Mouse (Mus musculus) lung, embryonic 14.5 days (tissue): ENCODE results near the gene Gpatch2. TPM values are rescaled to one million over a fixed set of nuclear protein-coding genes. Genes with fewer than 3 reads are reported as not detected.

ENCODE experiments used
- ATAC-seq: fragments of 200-750 bp; cut with Nextera tagmentation; 2 replicates; pipeline ENCODE4 v1.8.0; 2017; ENCODE audit warnings: mild to moderate bottlenecking, moderate TSS enrichment, moderate library complexity; ENCODE audit not compliant: insufficient read depth
- DNase-seq: peaks from one replicate; pipeline ENCODE4 v3.0.0-alpha.2; 2015
- H3K27ac ChIP-seq: fragments of 300-500 bp; sonication (generic); 2 replicates; pipeline ENCODE4 v1.5.1; 2014; ENCODE audit warnings: low read depth, mild to moderate bottlenecking, moderate library complexity
- H3K27me3 ChIP-seq: fragments of 300-500 bp; sonication (generic); 2 replicates; pipeline ENCODE4 v1.6.1; 2014; ENCODE audit warnings: low read length, control low read depth; ENCODE audit not compliant: insufficient read depth
- H3K36me3 ChIP-seq: fragments of 300-500 bp; sonication (generic); 2 replicates; pipeline ENCODE4 v1.6.1; 2014; ENCODE audit warnings: control low read depth; ENCODE audit not compliant: insufficient read depth
- H3K4me1 ChIP-seq: fragments of 300-500 bp; sonication (generic); 2 replicates; pipeline ENCODE4 v1.6.1; 2014; ENCODE audit warnings: antibody characterized with exemption, control low read depth; ENCODE audit not compliant: insufficient read depth
- H3K4me2 ChIP-seq: fragments of 300-500 bp; sonication (generic); 2 replicates; pipeline ENCODE4 v1.6.1; 2014; ENCODE audit warnings: mild to moderate bottlenecking
- H3K4me3 ChIP-seq: fragments of 300-500 bp; sonication (generic); 2 replicates; pipeline ENCODE4 v1.5.1; 2014; ENCODE audit warnings: low read depth, low read length
- H3K9ac ChIP-seq: fragments of 300-500 bp; sonication (generic); 2 replicates; pipeline ENCODE4 v1.6.1; 2014
- H3K9me3 ChIP-seq: fragments of 300-500 bp; sonication (generic); 2 replicates; pipeline ENCODE4 v1.6.1; 2016; ENCODE audit warnings: low read depth, low read length, control low read depth
- CTCF ChIP-seq: IDR thresholded peaks from 2 replicates; pipeline ENCODE4 v1.5.1; 2016; ENCODE audit warnings: antibody characterized with exemption, low read depth
- WGBS: fragments of 180-500 bp; shearing (Covaris S2); extraction: QIAGEN DNeasy Blood & Tissue Kit; methylation state at CpG from one replicate; pipeline ENCODE4 v1.1.7; 2014; 5-methylcytosine and 5-hydroxymethylcytosine counted together
- polyA plus RNA-seq: library from polyadenylated mRNA; unstranded; fragments of >200 nt; fragmentation: Nextera tagmentation; extraction: Ambion mirVana; gene quantifications from 2 replicates; pipeline ENCODE4 v1.2.1, GENCODE M21; 2014

Gpatch2 gene
- polyA plus RNA-seq, 1 experiment from 2014 or later, result 20.2 TPM

DNA sequence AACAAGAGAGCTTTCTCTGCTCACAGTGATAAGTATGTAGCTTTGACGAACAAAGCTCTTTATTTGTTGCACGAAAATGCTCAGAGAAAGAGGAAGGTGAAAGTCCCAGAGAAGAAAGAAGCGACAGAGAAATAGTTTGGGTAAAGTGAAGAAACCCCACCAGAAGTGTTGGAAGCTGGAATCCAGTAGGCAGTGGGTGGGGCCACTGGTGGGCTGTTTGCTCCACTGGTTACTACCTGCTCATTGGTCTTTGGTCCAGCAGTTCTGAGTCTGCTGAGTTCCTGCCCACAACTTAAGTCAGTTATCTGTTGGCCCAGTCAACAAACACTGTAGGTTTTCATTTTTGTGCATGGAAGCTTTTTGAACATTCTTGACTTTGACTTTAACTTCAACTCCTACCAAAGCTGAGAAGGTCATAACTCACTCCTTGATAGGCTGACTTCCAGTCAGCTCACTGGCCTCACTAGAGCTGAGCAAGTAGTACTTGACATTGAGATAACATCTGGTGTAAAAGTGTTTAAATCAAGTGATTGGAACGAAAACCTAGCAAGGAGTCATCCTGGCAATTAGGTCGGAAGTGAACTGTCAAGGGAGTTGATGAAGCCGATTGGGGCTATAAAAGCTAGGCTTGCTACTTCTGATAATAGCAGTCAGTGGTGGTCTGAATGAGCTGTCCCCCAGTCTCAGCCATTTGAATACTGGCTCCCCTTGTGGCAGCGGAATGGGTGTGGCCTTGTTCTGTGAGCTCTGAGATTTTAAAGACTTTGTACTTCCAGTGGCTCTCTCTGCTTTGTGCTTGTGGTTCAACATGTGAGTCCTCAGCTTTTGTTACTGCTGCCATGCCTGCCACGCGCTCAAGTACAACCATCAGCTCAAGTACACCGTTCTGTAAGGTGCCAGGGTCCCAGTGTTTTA lies 76.4 kb downstream of the Gpatch2 start:
- no peak for ATAC-seq
- Histone ChIP-seq H3K9me3 (no peaks in the 10 kb centered on the region), H3K4me1 (no peaks in the 10 kb centered on the region), H3K36me3 (no peaks in the 10 kb centered on the region), H3K4me3 (no peak overlapping the region), H3K27me3 (no peaks in the 10 kb centered on the region), H3K4me2 (no peak overlapping the region), H3K27ac (no peak overlapping the region), H3K9ac (no peak overlapping the region)
- WGBS, result 77% methylated on average over 10 of the region's 10 CpGs
- TF ChIP-seq CTCF, result no peak
- no peak for DNase-seq

DNA sequence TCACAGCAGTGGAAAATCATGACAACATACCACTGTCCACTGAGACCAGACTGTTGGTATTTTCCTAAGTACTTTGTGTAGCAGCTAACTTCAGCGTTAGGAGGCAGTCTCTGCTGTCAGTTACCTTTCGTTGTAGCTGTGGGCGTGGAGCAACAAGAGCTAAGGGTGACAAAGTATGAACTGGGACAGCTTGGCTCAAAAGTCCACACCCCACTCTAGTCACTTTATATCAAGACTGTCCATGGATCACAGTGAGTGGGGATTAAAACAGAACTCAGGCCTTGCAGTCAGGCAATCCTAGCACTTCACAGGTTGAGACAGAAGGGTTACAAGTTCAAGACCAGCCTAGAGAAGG lies 77.1 kb downstream of the Gpatch2 start:
- Histone ChIP-seq H3K36me3 (no peaks in the 10 kb centered on the region), H3K4me1 (no peaks in the 10 kb centered on the region), H3K4me3 (no peak overlapping the region), H3K9me3 (no peaks in the 10 kb centered on the region), H3K27me3 (no peaks in the 10 kb centered on the region), H3K4me2 (no peak overlapping the region), H3K9ac (no peak overlapping the region), H3K27ac (no peak overlapping the region)
- DNase-seq, result no peak
- no peak for ATAC-seq
- 88% methylated on average over 3 of the region's 3 CpGs for WGBS
- TF ChIP-seq CTCF, result no peak

DNA sequence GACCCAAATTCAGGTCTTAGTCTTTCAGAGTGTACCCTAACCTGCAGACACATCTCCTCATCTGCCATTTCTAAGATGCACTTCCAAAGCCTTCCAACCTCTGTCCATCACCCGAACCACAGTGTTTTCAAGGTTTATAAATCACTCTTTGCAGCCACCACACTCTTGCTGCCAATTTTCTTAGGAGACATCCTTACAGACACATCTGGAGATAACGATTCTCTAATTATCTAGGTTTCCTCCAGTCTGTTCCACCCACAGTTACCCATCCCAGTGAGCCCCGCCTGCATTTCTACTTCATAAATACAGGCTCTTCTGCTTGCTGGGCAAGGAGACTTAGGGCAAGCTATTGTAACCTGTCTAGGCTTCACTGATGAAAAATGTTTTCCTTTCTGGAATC lies 77.9 kb downstream of the Gpatch2 start:
- ATAC-seq, result no peak
- H3K9me3 ChIP-seq, result no peaks in the 10 kb centered on the region

DNA sequence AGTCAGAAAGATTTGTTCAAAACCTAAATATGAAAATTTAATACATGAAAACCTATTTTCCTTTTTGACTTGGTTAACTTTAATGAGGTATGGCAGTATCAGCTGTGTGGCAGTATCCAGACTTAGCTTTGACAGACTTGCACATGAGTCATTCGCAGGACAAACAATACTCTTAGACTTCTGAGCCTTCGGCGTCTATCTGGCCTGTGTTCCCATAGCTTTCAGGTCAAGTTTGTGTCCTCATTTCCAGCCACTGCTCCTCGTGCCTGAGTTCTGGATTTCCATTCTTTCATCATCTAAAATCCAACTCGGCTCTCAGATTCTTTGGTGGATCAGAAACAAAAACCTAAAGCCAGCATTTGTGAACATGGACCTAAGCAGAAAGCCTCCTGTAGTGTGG lies 79.2 kb downstream of the Gpatch2 start:
- WGBS, result 78% methylated on average over 5 of the region's 5 CpGs
- H3K9me3 ChIP-seq, result no peaks in the 10 kb centered on the region
- DNase-seq (no peak), ATAC-seq (no peak)
- no peaks in the 10 kb centered on the region for H3K36me3 ChIP-seq
- no peak overlapping the region for H3K4me3 ChIP-seq
- no peak overlapping the region for H3K4me2 ChIP-seq
- H3K27ac ChIP-seq, result no peak overlapping the region
- no peak for TF ChIP-seq CTCF
- H3K9ac ChIP-seq, result no peak overlapping the region
- H3K4me1 ChIP-seq, result no peaks in the 10 kb centered on the region
- H3K27me3 ChIP-seq, result no peaks in the 10 kb centered on the region

More for the DNA sequence above, 77.9 kb downstream of the Gpatch2 start:
- Histone ChIP-seq H3K27ac (no peak overlapping the region), H3K4me3 (no peak overlapping the region), H3K36me3 (no peaks in the 10 kb centered on the region), H3K4me2 (no peak overlapping the region), H3K9ac (no peak overlapping the region), H3K4me1 (no peaks in the 10 kb centered on the region), H3K27me3 (no peaks in the 10 kb centered on the region)
- WGBS, result 75% methylated on average over 3 of the region's 3 CpGs
- no peak for DNase-seq
- TF ChIP-seq CTCF, result no peak

DNA sequence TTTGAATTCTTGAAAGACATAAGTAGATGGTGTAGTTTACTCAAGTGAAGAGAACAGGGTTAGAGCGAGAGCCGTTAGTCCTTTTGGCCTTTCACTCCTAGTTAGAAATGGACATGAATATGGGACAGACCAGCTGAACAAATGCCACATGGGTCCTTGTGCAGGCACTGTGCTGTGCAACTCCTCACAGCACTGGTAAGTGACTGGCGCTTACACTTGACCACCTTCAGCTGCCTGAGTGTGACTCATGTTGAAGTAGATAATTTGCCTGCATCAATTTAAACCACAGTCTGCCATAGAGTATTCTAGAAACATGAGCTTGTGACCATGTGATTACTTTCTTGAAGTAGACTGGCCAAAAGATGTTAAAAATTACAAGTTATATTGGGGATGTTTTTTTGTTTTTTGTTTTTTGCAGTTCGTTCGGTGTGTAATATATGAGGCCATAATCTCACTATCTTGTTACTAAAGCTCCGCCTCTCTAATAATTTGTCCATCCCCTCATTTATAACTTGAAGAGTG lies 79.8 kb downstream of the Gpatch2 start:
- DNase-seq (no peak), ATAC-seq (no peak)
- Histone ChIP-seq H3K4me1 (no peaks in the 10 kb centered on the region), H3K36me3 (no peaks in the 10 kb centered on the region), H3K9ac (no peak overlapping the region), H3K27me3 (no peaks in the 10 kb centered on the region), H3K9me3 (no peaks in the 10 kb centered on the region), H3K4me3 (no peak overlapping the region), H3K4me2 (no peak overlapping the region), H3K27ac (no peak overlapping the region)
- 89% methylated on average over 6 of the region's 6 CpGs for WGBS
- no peak for TF ChIP-seq CTCF

DNA sequence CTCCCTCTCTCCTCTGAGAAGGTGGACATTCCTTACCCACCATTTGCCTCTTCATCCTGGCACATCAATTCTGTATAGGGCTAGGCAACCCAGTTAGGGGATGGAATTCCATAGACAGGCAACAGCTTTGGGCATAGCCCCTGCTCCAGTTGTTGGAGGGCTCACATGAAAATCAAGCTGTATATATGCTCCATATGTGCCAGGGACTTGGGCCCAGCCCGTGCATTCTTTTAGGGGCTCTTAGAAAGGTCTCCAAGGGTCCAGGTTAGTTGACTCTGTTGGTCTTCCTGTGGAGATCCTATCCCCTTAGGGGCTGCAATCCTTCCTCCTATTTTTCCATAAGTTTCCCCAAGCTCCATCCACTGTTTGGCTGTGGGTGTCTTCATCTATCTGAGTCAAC lies 80.4 kb downstream of the Gpatch2 start:
- H3K4me1 ChIP-seq, result peaks cover 3% of the 10 kb centered on the region; the same call in 1 of the 2 replicates
- H3K4me3 ChIP-seq, result no peak overlapping the region
- no peak overlapping the region for H3K4me2 ChIP-seq
- H3K9ac ChIP-seq, result no peak overlapping the region
- H3K27ac ChIP-seq, result no peak overlapping the region
- no peak for ATAC-seq
- no peaks in the 10 kb centered on the region for H3K36me3 ChIP-seq
- no peak for TF ChIP-seq CTCF
- H3K27me3 ChIP-seq, result no peaks in the 10 kb centered on the region
- no peaks in the 10 kb centered on the region for H3K9me3 ChIP-seq
- no peak for DNase-seq
- WGBS, result 88% methylated on average over 1 of the region's 1 CpGs

DNA sequence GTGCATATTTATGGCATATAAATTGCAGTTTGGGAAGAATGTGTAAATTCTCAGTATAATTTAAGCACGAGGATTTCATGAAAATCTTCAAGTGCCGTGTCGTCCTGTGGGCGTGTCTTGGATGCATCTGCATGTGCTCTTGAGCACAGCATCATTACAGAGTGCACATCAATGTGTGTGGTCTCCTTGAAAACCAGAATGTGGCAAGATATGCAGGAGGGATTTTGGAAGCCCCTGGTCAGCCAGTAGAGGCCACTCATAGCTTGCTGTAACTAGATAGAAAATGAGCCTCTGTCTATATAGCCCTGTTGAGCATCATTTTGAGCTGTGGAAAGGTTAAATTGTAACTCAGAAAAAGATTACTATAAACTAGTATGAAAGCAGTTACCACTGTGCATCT lies 83.9 kb downstream of the Gpatch2 start:
- Histone ChIP-seq H3K4me1 (peaks cover 4% of the 10 kb centered on the region; the same call in 1 of the 2 replicates), H3K36me3 (no peaks in the 10 kb centered on the region), H3K4me3 (no peak overlapping the region), H3K27ac (no peak overlapping the region), H3K9me3 (no peaks in the 10 kb centered on the region), H3K27me3 (no peaks in the 10 kb centered on the region), H3K9ac (no peak overlapping the region), H3K4me2 (no peak overlapping the region)
- DNase-seq (peak; percentile 69), ATAC-seq (peak; percentile 56; the same call in 1 of the 2 replicates)
- WGBS, result 35% methylated on average over 4 of the region's 4 CpGs
- peak; percentile 34 for TF ChIP-seq CTCF
